Mouse (Mus musculus): ENCODE measurements around the gene Gm10277.
"Not testable (repeated sequence)": the region's sequence is repeated elsewhere in the genome, so short reads cannot be mapped to it uniquely, and the experiment has no call there.

Gm10277 gene

DNA sequence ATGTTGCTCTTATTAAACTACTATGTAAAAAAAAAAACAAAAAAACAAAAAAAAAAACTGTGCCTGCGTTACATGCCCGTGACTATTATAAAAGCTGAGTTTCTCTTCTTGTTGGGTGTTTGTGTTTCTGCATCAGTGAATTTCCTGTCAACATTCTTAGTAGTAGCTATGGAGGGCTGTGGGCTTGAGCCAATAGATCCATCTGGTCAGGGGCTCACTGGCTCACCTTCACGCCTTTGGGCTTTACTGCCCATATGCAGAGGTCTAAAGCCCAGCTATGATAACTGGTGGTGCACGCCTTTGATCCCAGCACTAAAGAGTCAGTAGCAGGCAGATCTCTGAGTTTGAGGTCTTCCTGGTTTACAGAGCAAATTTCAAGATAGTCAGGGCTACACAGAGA, 18.1 kb downstream of the Gm10277 start:
- DNase-seq: no peak

DNA sequence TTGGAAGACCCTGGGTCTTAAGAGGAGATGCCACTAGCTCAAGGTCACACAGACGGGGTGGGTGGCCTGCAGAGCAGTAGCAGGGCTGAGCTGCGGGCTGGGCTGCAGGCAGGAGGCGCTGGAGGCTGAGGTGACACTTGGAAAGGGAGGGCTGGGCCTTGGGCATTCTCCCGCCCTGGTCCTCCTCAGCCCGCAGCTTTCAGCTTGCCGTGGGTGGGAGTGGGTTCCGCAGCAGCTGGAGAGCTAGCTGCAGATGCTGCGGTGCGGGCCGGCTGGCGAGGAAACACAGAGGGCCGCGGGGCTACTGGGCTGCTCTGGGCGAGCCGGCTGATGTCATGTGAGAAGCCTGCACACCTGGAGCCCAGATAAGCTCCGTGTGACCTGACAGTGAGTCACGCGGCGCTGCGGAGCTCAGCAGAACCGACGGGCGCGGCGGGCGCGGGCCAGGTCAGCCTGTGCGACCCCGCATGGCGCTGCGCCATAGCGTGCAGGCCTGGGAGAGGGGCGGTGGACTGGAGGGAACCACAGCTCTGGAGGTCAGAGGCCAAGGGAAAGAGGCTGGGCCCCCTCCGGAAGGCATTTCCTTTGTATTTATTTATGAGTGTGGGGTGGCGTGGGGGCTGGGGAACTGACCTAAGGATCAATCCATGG, 21.1 kb downstream of the Gm10277 start:
- DNase-seq: peak; percentile 71

DNA sequence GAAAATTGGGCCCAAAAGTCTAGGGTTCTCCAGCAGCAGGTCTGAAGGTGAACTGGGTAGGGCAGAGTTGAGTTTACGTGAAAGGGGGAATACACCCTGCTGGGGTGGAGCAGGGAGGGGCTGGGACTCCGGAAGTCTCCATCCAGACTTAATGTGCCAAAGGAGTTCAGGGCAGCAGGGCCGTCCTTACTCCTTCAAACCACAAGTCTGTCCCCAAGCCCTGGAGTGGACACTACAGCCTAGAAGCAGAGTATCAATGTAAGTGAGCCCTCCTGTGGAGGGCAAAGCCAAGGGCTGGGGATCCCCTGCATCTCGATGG, 22.1 kb downstream of the Gm10277 start:
- no peak for DNase-seq

DNA sequence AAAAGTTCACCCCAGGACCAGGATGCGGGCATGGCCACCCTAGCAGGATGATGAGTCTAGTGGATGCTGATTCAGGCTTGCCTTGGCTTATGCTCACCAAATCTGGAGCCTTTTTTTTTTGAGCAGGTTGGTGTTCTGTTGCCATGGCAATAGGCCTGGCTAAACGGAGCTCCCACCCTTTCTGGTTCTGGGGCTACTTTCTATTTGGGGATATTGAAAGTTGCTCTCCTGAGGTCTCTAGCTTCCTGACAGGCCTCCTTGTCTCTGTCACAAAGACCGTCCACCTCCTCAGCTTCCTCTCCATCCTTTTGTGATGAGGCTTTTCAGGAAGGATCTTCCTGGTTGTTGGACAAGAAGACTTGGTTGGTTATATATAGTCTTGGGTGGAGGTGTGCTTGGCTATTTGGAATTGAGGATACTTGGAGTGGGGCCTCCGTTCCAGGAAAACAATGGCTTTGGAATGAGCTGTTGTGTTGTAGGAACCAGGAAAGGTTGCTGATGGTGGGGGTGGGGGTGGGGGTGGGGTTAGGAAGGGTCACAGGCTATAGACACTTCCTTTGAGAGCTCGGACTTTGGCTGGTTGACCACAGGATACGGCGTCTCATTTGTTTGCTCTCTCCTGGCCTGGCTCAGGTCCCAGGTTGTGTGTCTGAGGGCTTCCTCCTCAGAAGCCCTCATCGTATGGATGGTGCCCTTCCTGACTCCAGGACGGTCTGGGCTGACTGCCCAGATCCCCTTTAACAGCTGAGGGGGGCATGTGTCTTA, 22.7 kb downstream of the Gm10277 start:
- DNase-seq: no peak

DNA sequence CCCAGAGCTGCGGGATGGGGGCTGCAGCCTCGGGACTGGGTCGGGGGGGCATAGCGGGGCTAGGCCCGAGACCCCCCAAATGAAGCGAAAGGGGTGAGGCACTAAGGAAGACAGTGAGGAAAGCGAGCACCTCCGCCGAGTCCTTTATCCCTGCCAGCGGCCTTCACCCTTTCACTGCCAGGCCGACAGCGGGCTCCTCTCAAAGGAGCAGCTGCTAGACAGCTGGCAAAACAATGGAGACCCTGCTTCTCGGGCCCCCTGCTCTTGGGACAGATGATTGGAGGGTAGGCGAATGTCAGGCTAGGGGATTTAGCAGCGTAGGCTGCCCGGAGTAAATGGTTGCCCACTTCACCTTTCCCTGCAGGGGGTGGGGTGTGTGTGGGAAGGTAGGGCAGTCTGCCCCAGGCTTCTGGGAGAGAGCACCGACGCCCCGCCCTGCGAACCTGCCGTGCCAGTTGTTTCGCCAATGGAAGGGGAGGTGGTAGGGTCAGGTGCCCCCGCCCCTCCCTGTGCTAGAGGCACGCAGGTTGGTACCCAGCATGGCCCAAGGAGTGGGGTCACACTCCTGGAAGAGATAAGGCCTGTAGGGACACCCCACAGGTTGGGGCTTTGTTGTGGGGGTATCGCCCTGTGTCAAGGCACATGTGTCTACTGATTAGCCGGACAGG, 23.7 kb downstream of the Gm10277 start:
- DNase-seq: peak; percentile 83

DNA sequence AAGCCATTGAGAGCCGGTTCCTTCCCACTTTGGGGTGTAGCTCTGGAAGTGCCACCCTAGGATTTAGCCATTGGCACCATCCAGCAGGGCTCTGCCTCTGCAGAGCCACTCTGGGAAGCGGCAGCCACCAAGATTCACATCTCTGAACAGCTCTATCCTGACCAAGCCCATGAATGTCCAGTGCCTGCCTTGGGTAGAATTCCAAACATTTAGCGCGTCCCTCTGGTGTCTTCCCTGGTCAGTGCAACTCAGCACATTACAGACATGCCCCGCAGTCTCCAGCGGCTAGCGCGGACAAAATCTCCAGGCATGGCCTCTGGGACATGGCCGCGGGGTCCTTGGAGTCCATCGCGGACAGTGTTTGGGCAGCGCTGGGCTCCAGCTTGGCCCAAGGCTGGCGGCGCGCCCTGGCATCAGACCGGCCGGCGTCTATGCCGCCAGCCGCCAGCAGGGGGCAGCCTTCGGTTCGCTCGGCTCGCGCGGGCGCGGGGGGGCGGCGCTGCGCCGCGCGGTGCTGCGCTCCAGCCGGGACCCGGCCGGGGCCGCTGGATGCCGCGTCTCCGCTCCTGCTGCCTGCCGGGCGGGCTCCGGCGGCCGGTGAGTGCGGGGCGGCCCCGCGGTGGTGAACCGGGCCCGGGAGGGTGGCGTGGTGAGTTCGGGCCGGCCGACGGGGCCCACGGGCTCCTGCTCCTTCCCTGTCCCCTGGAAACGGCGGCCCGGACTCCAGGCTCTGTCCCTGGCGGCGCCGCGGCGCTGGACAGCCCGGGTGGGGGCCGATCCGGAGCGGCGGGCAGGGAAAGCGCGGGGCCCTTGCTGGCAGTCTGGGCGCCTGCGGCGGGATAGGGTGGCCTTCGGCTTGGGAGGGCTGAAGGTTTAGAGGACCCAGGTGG, 24.5 kb downstream of the Gm10277 start, which contains the start of gene Myo18a:
Gene Myo18a, plus strand, starts transcription at position 464 of the 890 bp plus-strand sequence.
- peak; percentile 93 for DNase-seq

DNA sequence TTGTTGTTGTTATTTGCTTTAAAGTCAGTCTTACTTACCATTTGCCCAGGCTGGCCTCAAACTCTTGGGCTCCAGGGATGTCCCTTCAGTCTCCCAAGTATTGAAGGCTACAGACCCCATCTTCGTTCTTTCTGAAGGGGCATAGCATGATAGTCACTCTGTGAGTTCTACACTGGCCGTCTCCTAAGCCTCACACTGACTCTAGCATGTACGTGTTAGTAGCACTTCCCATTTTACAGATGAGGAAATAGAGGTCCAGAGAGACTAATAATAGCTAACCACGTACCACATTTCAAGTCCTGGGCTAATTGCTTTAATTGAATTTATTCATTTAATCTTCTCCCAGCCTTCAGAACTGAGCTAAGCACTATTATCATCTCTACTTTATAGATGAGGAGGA, 27.5 kb downstream of the Gm10277 start:
- DNase-seq: no peak

DNA sequence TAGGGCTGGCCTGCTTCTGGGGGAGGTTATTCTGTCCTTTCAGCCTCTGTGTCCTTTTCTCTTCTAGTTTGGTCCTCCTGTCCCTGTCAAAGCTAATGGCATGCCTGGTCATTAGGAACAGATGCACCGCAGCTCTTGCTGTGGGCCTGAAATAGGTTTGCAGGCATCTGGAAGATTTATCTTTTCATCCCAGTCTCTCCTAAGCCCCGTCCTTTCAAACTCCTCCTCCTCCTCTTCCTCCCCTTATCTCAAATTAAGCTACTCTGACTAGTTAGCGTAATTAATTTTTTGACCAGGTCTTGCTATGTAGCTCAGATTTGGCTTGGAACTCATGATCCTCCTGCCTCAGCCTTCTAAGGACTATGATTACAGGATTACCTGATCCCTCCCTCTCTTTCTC, 34.1 kb downstream of the Gm10277 start:
- no peak for DNase-seq

DNA sequence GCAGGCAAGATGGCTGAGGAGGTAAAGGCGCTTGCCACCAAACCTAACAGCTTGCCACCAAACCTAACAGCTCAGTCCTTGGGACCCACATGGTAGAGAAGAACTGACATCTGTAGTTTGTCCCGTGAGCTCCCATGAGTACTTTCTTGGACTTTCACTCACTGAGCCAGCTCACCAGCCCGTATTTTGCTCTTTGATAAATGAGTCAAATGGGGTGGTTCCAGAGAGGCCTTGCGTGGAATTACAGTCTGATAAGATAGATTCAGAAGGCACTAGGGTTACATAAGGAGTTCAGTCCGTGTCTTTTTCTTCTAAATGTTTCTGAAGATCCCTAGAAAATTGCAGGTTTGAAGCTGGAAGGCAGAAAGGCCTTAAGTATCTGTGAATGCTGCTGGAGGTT, 35.0 kb downstream of the Gm10277 start:
- DNase-seq: no peak

DNA sequence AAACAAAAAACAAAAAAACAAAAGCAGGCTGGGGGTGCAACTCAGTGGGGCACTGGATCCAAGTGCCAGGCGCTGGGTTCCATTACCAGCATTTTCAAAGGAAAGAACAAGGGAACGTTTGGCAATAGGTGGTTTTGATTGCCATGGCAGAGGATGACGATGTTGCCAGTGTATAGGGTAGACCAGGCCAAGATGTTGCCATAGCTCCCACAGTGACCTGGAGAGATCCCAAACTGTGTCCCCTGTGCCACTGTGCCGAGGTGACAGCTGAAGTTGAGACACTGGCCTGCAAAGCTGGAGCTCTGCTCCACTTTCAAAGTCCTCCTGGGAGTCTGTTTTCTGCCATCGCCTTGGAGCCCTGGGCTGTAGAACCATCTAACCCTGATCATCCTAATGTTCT, 38.6 kb downstream of the Gm10277 start:
- no peak for DNase-seq

DNA sequence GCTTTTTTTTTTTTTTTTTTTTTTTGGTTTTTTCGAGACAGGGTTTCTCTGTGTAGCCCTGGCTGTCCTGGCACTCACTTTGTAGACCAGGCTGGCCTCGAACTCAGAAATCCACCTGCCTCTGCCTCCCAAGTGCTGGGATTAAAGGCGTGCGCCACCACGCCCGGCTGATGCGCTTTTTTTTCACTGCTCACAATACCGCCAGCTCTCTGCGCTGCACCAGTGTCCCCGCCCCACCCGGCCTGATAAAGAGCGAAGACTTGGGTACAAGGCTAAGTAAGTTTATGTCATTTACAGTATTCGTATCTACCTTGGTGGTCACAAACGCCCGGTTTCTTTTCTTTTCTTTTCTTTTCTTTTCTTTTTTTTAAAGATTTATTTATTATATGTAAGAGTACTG, 40.4 kb downstream of the Gm10277 start:
- not testable (repeated sequence) for DNase-seq

DNA sequence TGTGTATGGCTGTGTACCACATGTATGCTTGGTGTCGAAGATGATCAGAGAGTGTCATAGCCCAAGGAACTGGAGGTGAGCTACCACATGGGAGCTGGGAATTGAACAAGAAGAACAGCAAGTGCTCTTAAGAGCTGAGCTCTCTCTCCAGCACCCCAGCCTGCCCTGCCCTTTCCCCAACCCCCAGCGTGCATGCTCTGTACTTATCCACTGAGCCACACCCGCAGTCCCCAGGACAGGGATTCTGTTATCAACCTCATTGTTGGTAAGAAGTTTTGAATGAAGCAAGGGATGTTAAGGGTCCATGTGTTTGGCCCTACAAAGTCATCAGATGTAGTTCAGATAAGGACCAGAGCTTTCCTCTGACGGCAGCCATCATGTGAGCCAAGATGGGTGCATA, 40.9 kb downstream of the Gm10277 start:
- DNase-seq: no peak

DNA sequence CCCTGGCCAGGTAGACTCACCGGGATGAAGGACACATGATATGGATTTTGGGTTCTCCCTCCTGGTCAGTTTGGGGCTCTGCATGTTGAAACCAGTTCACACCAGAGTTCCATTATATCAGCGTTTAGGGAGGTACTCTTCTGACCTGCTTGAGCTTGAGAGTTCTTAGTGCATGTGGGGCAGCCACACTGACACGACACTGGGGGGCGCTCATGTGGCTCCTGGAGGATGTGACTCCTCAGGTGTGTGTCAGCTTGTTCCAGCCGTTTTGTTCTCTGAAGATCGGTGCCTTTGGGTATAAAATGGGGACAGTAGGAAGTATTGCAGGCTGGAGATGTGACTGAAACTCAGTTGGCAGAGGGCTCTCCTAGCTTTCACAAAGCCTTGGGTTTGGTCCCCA, 43.6 kb downstream of the Gm10277 start:
- DNase-seq: no peak

DNA sequence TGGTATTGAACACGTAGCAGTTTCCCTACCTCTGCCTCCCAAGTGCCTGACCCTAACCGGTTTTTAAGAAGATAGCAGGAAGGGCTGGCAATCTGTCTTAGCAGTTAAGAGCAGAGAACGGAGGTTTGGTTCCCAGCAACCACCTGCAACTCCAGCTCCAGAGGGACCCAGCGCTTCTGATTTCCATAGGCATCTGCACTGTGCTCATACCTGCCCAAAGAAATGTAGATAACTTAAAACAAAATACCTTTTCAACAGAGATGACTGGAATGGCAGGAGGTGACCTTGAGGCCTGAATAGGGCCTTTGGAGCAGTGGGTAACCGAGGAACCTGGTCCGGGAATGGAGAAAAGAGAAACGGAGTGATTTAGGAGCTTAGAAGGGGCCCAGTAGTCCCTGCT, 49.0 kb downstream of the Gm10277 start:
- DNase-seq: no peak

DNA sequence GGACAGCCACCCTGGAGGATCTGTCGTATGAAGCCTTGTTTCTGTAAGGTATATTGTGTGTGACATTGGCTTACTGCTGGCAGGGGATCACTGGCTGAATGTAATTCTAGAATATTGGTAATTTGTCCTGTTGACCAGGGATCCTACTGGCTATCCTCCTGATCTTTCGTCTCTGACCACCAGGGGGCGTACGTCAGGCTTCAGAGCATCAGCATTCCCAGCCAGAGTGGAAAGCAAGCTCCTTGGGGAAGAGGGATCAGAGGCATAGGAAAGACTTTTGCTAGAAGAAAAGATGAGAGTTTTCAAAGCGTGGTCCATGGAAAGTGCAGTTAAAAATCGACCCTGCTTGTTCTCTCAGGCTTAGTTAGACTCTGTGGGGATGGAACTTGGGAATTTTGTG, 50.3 kb downstream of the Gm10277 start:
- DNase-seq: peak; percentile 88

All from embryo, embryonic 11 days (tissue).